Mouse (Mus musculus): ENCODE data around the gene Lrfn3.

GRCm38 (mm10) chr7:30321539-30322284 lies 40.9 kb downstream of the Lrfn3 start, which contains the start of gene E130208F15Rik:
- no peak for TF ChIP-seq GATA1 (IDR thresholded peaks at IDR 0.05; ENCODE audit: borderline replicate concordance, low read length)
- no peak for TF ChIP-seq FLI1 (IDR thresholded peaks at IDR 0.05; ENCODE audit: low read length)
